Mouse (Mus musculus) heart, embryonic 12.5 days (tissue): Measurements from ENCODE around the gene Nr1h2. TPM values are rescaled to one million over a fixed set of nuclear protein-coding genes. Genes with fewer than 3 reads are reported as not detected.

Source experiments
- ATAC-seq: fragments of 200-750 bp; cut with Nextera tagmentation; 2 replicates; pipeline ENCODE4 v1.8.0; 2017; ENCODE audit warnings: moderate TSS enrichment, moderate library complexity; ENCODE audit not compliant: insufficient number of reproducible peaks, low FRiP score
- H3K27ac ChIP-seq: fragments of 300-500 bp; sonication (generic); 2 replicates; pipeline ENCODE4 v1.5.1; 2016; ENCODE audit warnings: mild to moderate bottlenecking, moderate library complexity; ENCODE audit not compliant: poor library complexity, severe bottlenecking
- H3K27me3 ChIP-seq: fragments of 300-500 bp; sonication (generic); replicated peaks from 2 replicates; pipeline ENCODE4 v1.6.1; 2016; ENCODE audit warnings: mild to moderate bottlenecking, moderate library complexity
- H3K36me3 ChIP-seq: fragments of 300-500 bp; sonication (generic); 2 replicates; pipeline ENCODE4 v1.6.1; 2016; ENCODE audit warnings: mild to moderate bottlenecking, moderate library complexity
- H3K4me1 ChIP-seq: fragments of 300-500 bp; sonication (generic); replicated peaks from 2 replicates; pipeline ENCODE4 v1.6.1; 2016; ENCODE audit warnings: mild to moderate bottlenecking
- H3K4me2 ChIP-seq: fragments of 300-500 bp; sonication (generic); 2 replicates; pipeline ENCODE4 v1.6.1; 2016; ENCODE audit warnings: mild to moderate bottlenecking, moderate library complexity
- H3K4me3 ChIP-seq: fragments of 300-500 bp; sonication (generic); 2 replicates; pipeline ENCODE4 v1.5.1; 2016; ENCODE audit warnings: mild to moderate bottlenecking
- H3K9ac ChIP-seq: fragments of 300-500 bp; sonication (generic); 2 replicates; pipeline ENCODE4 v1.6.1; 2016; ENCODE audit warnings: mild to moderate bottlenecking, moderate library complexity
- H3K9me3 ChIP-seq: fragments of 300-500 bp; sonication (generic); replicated peaks from 2 replicates; pipeline ENCODE4 v1.6.1; 2016; ENCODE audit warnings: mild to moderate bottlenecking, moderate library complexity
- WGBS: fragments of 180-500 bp; shearing (Covaris S2); methylation state at CpG from one replicate; pipeline ENCODE4 v1.1.7; 2016; 5-methylcytosine and 5-hydroxymethylcytosine counted together
- polyA plus RNA-seq: library from polyadenylated mRNA; unstranded; fragments of >200 nt; fragmentation: Nextera tagmentation; extraction: Ambion mirVana; gene quantifications from 2 replicates; pipeline ENCODE4 v1.2.1, GENCODE M21; 2016

Nr1h2 gene
- polyA plus RNA-seq, 1 experiment from 2014 or later = 54.7 TPM

GRCm38 (mm10) chr7:44549621-44550408, 3.9 kb downstream of the Nr1h2 start:
- Histone ChIP-seq H3K4me2 (no peak overlapping the region), H3K27me3 (no peaks in the 10 kb centered on the region), H3K9me3 (no peaks in the 10 kb centered on the region; the same call in 1 of the 2 replicates), H3K4me1 (peaks cover 26% of the 10 kb centered on the region), H3K27ac (no peak overlapping the region), H3K36me3 (peaks cover 43% of the 10 kb centered on the region), H3K9ac (no peak overlapping the region), H3K4me3 (no peak overlapping the region)
- no peak for ATAC-seq
- WGBS = 93% methylated on average over 23 of the region's 23 CpGs

- peak within 1 kb of the TSS; percentile 78 for H3K4me2 ChIP-seq
- ATAC-seq = peak; percentile 93
- WGBS = under 1% methylated on average over 43 of the region's 43 CpGs
- peaks cover 23% of the 10 kb centered on the region for H3K4me1 ChIP-seq
- peak within 1 kb of the TSS; percentile 50; the same call in 1 of the 2 replicates for H3K27ac ChIP-seq
- peak within 1 kb of the TSS; percentile 76 for H3K9ac ChIP-seq
- no peaks in the 10 kb centered on the region; the same call in 1 of the 2 replicates for H3K9me3 ChIP-seq
- H3K4me3 ChIP-seq = peak within 1 kb of the TSS; percentile 65
- peaks cover 43% of the 10 kb centered on the region for H3K36me3 ChIP-seq
- no peaks in the 10 kb centered on the region for H3K27me3 ChIP-seq
Measured at GRCm38 (mm10) chr7:44548497-44549087, 5.2 kb downstream of the Nr1h2 start, which contains the start of gene Pold1. Gene Pold1, minus strand, starts transcription at chr7:44548849.

GRCm38 (mm10) chr7:44547725-44548124, 6.0 kb downstream of the Nr1h2 start:
- no peaks in the 10 kb centered on the region for H3K27me3 ChIP-seq
- H3K4me3 ChIP-seq = peak overlapping the region; percentile 65
- peak overlapping the region; percentile 78 for H3K4me2 ChIP-seq
- H3K4me1 ChIP-seq = peaks cover 16% of the 10 kb centered on the region
- no peaks in the 10 kb centered on the region; the same call in 1 of the 2 replicates for H3K9me3 ChIP-seq
- H3K27ac ChIP-seq = no peak overlapping the region
- 21% methylated on average over 5 of the region's 5 CpGs for WGBS
- H3K36me3 ChIP-seq = peaks cover 49% of the 10 kb centered on the region
- no peak for ATAC-seq
- peak overlapping the region; percentile 76 for H3K9ac ChIP-seq

GRCm38 (mm10) chr7:44547041-44547440, 6.7 kb downstream of the Nr1h2 start:
- Histone ChIP-seq H3K27me3 (no peaks in the 10 kb centered on the region), H3K27ac (no peak overlapping the region), H3K4me2 (peak overlapping the region; percentile 78), H3K9ac (peak overlapping the region; percentile 76), H3K36me3 (peaks cover 51% of the 10 kb centered on the region), H3K4me1 (peaks cover 13% of the 10 kb centered on the region), H3K4me3 (peak overlapping the region; percentile 65; the same call in 1 of the 2 replicates), H3K9me3 (no peaks in the 10 kb centered on the region; the same call in 1 of the 2 replicates)
- no peak for ATAC-seq
- WGBS = 98% methylated on average over 13 of the region's 13 CpGs

GRCm38 (mm10) chr7:44546274-44546673, 7.5 kb downstream of the Nr1h2 start:
- Histone ChIP-seq H3K9ac (no peak overlapping the region), H3K4me2 (no peak overlapping the region), H3K27ac (no peak overlapping the region), H3K9me3 (no peaks in the 10 kb centered on the region; the same call in 1 of the 2 replicates), H3K36me3 (peaks cover 51% of the 10 kb centered on the region), H3K4me3 (no peak overlapping the region), H3K4me1 (peaks cover 13% of the 10 kb centered on the region), H3K27me3 (no peaks in the 10 kb centered on the region)
- ATAC-seq = no peak
- 92% methylated on average over 3 of the region's 3 CpGs for WGBS

- Histone ChIP-seq H3K36me3 (peaks cover 62% of the 10 kb centered on the region), H3K4me1 (peaks cover 13% of the 10 kb centered on the region), H3K9ac (no peak overlapping the region), H3K9me3 (no peaks in the 10 kb centered on the region; the same call in 1 of the 2 replicates), H3K27ac (no peak overlapping the region), H3K4me2 (no peak overlapping the region), H3K4me3 (no peak overlapping the region), H3K27me3 (no peaks in the 10 kb centered on the region)
- 73% methylated on average over 12 of the region's 12 CpGs for WGBS
- ATAC-seq = no peak
Measured at GRCm38 (mm10) chr7:44543071-44543470, 10.7 kb downstream of the Nr1h2 start.

- Histone ChIP-seq H3K4me1 (peaks cover 8% of the 10 kb centered on the region), H3K9me3 (no peaks in the 10 kb centered on the region; the same call in 1 of the 2 replicates), H3K9ac (no peak overlapping the region), H3K4me3 (no peak overlapping the region), H3K27ac (no peak overlapping the region), H3K4me2 (no peak overlapping the region), H3K36me3 (peaks cover 68% of the 10 kb centered on the region), H3K27me3 (no peaks in the 10 kb centered on the region)
- ATAC-seq = no peak
- 95% methylated on average over 11 of the region's 11 CpGs for WGBS
Measured at GRCm38 (mm10) chr7:44542555-44542954, 11.2 kb downstream of the Nr1h2 start.

- WGBS = 93% methylated on average over 41 of the region's 41 CpGs
- no peaks in the 10 kb centered on the region for H3K9me3 ChIP-seq
- ATAC-seq = no peak
Measured at GRCm38 (mm10) chr7:44538756-44539624, 14.8 kb downstream of the Nr1h2 start.

GRCm38 (mm10) chr7:44537496-44537895, 16.3 kb downstream of the Nr1h2 start:
- 90% methylated on average over 13 of the region's 13 CpGs for WGBS
- Histone ChIP-seq H3K4me2 (no peak overlapping the region), H3K36me3 (peaks cover 99% of the 10 kb centered on the region), H3K4me3 (no peak overlapping the region), H3K9ac (no peak overlapping the region), H3K9me3 (no peaks in the 10 kb centered on the region), H3K27me3 (no peaks in the 10 kb centered on the region), H3K4me1 (no peaks in the 10 kb centered on the region), H3K27ac (no peak overlapping the region)
- no peak for ATAC-seq

More at GRCm38 (mm10) chr7:44538756-44539624, 14.8 kb downstream of the Nr1h2 start:
- H3K27ac ChIP-seq = no peak overlapping the region
- no peak overlapping the region for H3K9ac ChIP-seq
- H3K4me3 ChIP-seq = no peak overlapping the region
- no peaks in the 10 kb centered on the region for H3K4me1 ChIP-seq
- H3K27me3 ChIP-seq = no peaks in the 10 kb centered on the region
- no peak overlapping the region for H3K4me2 ChIP-seq
- H3K36me3 ChIP-seq = peaks cover 93% of the 10 kb centered on the region

- no peak overlapping the region for H3K4me3 ChIP-seq
- no peaks in the 10 kb centered on the region for H3K27me3 ChIP-seq
- H3K27ac ChIP-seq = no peak overlapping the region
- no peak overlapping the region for H3K4me2 ChIP-seq
- H3K9me3 ChIP-seq = no peaks in the 10 kb centered on the region
- no peak overlapping the region for H3K9ac ChIP-seq
- 77% methylated on average over 7 of the region's 7 CpGs for WGBS
- H3K36me3 ChIP-seq = peaks cover 94% of the 10 kb centered on the region
- H3K4me1 ChIP-seq = no peaks in the 10 kb centered on the region
- no peak for ATAC-seq
Measured at GRCm38 (mm10) chr7:44537009-44537408, 16.7 kb downstream of the Nr1h2 start.
